Mouse (Mus musculus) liver, adult 2 months (tissue): ENCODE measurements at regions not wholly inside any gene's neighbourhood (a gene's known extent, or its start where the extent isn't known, plus 50 kb on each side); places are given as distances from the start of the nearest gene placed in this dataset.

ENCODE experiments used
- DNase-seq: peaks from one replicate; pipeline ENCODE4 v3.0.0-alpha.2; 2011; ENCODE audit warnings: low read depth, low spot score; ENCODE audit errors: extremely low read depth
- H3K27ac ChIP-seq: fragments of 200-500 bp; replicated peaks from 2 replicates; pipeline ENCODE4 v1.5.1; 2012; ENCODE audit warnings: low read depth, mild to moderate bottlenecking, control low read depth, inconsistent platforms, low read length; ENCODE audit not compliant: insufficient read depth
- H3K27me3 ChIP-seq: fragments of 200-500 bp; 2 replicates; pipeline ENCODE4 v1.6.1; 2012; ENCODE audit warnings: mild to moderate bottlenecking, moderate library complexity, low read length, inconsistent platforms; ENCODE audit not compliant: control insufficient read depth, insufficient read depth
- H3K36me3 ChIP-seq: fragments of 200-500 bp; 2 replicates; pipeline ENCODE4 v1.6.1; 2012; ENCODE audit warnings: low read length, inconsistent platforms; ENCODE audit not compliant: control insufficient read depth, insufficient read depth
- H3K4me1 ChIP-seq: fragments of 200-500 bp; 2 replicates; pipeline ENCODE4 v1.6.1; 2011; ENCODE audit warnings: low read length; ENCODE audit not compliant: control insufficient read depth, insufficient read depth
- H3K4me3 ChIP-seq: fragments of 200-500 bp; 2 replicates; pipeline ENCODE4 v1.5.1; 2011; ENCODE audit warnings: low read depth, mild to moderate bottlenecking, control low read depth, low read length, moderate library complexity; ENCODE audit not compliant: insufficient read depth
- H3K79me2 ChIP-seq: fragments of 200-500 bp; 2 replicates; pipeline ENCODE4 v1.6.1; 2012; ENCODE audit warnings: inconsistent platforms, mild to moderate bottlenecking, low read length, moderate library complexity; ENCODE audit not compliant: control insufficient read depth, insufficient read depth
- H3K9ac ChIP-seq: fragments of 200-500 bp; 2 replicates; pipeline ENCODE4 v1.6.1; 2012; ENCODE audit warnings: low read depth, mild to moderate bottlenecking, control low read depth, inconsistent platforms, low read length
- CTCF ChIP-seq: fragments of 200-500 bp; IDR thresholded peaks from 2 replicates; pipeline ENCODE4 v1.5.1; 2011; ENCODE audit warnings: low read depth, low read length, control low read depth
- POLR2A ChIP-seq: fragments of 200-500 bp; IDR thresholded peaks from 2 replicates; pipeline ENCODE4 v1.6.1; 2011; ENCODE audit warnings: low read length, control low read depth; ENCODE audit not compliant: insufficient read depth; ENCODE audit errors: extremely low read depth
- WGBS: fragments of 180-500 bp; shearing (Covaris S2); methylation state at CpG from one replicate; pipeline ENCODE4 v1.1.7; 2018; 5-methylcytosine and 5-hydroxymethylcytosine counted together

DNA sequence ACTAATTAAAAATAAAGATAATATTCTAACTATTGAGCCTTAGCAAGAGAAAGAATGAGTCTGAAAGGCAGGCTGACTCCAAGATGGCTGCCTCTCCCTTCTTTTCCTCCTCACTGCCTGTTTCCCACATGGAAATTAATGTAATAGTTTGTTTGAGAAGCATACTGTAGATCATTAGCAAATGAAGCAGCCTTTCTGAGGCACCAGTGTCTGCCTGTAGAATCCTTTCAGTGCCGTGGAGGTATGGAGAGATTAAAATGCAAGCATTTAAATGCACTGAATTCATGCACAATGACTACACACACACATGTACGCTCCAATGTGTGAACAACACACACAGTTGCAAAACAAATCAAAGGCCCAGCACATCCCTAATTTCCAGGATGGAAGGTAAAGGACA lies 159.5 kb upstream of the Tmem161b start:
- WGBS = 82% methylated on average over 2 of the region's 2 CpGs
- no peaks in the 10 kb centered on the region for H3K27me3 ChIP-seq
- H3K4me3 ChIP-seq = no peak overlapping the region
- H3K36me3 ChIP-seq = no peaks in the 10 kb centered on the region
- H3K4me1 ChIP-seq = no peaks in the 10 kb centered on the region
- TF ChIP-seq CTCF = no peak
- no peak for TF ChIP-seq POLR2A
- no peaks in the 10 kb centered on the region for H3K79me2 ChIP-seq
- no peak overlapping the region for H3K27ac ChIP-seq
- H3K9ac ChIP-seq = no peak overlapping the region
- no peak for DNase-seq

DNA sequence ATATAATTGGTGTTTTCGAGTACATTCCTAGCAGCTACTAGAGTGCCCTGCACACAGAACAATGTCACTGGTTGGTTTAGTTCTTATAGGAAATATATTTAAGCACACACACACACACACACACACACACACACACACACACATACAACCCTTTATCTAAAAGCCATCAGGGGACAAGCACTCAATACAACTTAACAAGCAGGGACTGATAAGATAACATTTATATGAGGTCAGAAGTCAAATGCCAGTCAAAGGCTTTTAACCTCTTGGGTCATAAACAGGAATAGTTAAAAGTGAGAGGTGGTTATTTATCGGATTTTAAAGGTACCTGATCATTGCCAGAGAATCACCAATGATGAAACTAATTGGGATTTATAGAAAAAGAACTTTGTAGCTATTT lies 158.7 kb upstream of the Tmem161b start:
- 37% methylated on average over 2 of the region's 2 CpGs for WGBS
- no peaks in the 10 kb centered on the region for H3K4me1 ChIP-seq
- no peaks in the 10 kb centered on the region for H3K36me3 ChIP-seq
- no peaks in the 10 kb centered on the region for H3K79me2 ChIP-seq
- no peak overlapping the region for H3K4me3 ChIP-seq
- H3K27ac ChIP-seq = no peak overlapping the region
- no peaks in the 10 kb centered on the region for H3K27me3 ChIP-seq
- DNase-seq = no peak
- TF ChIP-seq CTCF (no peak), POLR2A (no peak)
- no peak overlapping the region for H3K9ac ChIP-seq

DNA sequence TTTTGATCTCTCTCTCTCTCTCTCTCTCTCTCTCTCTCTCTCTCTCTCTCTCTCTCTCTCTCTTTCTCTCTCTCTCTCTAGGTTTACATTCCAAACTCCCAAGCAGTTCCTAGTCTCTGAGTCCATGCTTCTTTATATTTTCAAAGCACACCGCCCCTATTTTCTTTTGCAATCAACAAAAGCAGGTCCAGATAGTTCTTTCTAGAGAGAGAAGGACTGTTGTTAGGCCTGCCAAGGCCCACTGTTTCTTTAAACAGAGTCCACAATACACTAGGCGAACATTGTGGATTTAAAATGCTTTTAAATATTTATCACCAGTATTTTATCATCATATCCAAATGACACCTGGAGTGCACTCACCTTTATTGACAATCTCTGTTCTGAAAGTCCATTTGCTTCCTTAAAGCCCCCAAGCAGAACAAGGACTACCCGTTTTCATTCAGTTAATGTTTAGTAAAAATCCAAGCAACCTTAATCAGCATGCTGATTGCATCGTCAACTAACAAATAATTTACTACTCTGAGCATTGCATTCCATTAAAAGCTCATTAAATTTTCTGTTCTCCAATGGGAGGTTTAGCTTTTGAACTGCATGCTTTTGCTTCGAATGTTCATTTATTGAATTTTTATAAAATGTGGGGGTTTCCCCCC lies 157.7 kb upstream of the Tmem161b start:
- TF ChIP-seq POLR2A (no peak), CTCF (no peak)
- H3K79me2 ChIP-seq = no peaks in the 10 kb centered on the region
- no peaks in the 10 kb centered on the region for H3K4me1 ChIP-seq
- H3K4me3 ChIP-seq = no peak overlapping the region
- no peaks in the 10 kb centered on the region for H3K36me3 ChIP-seq
- no peaks in the 10 kb centered on the region for H3K27me3 ChIP-seq
- no peak for DNase-seq
- 46% methylated on average over 5 of the region's 5 CpGs for WGBS
- no peak overlapping the region for H3K9ac ChIP-seq
- no peak overlapping the region for H3K27ac ChIP-seq

DNA sequence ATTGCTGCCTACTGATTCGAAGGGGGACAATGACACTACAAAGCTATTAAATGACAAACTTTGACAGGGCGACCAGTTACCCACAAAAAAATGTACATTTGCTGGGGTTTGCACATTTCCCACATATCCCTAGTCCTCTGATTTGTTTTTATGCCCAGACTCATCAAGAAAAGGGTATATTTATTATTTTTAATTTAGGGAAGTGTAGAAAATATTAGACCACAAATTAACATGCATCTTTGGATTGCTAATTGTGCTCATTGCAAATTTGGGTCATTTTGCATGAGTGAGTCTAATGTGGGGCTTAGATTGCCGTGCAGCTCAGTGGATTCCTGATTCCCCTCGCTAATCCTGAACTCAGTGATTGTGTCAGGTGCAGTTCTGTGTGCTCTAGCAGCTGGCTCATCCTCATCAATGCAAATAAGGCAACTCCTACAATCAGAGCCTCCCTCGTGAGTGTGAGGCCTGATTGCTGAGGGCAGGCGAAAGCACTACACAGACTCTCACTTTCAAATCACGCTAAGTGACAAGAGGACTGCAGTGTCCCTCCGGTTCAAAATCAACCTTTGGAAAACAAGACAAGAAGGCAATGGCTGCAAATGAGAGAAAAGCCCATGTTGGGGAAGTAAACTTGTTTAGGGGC lies 156.7 kb upstream of the Tmem161b start:
- no peak overlapping the region for H3K4me3 ChIP-seq
- H3K27me3 ChIP-seq = no peaks in the 10 kb centered on the region
- DNase-seq = no peak
- no peak overlapping the region for H3K9ac ChIP-seq
- H3K79me2 ChIP-seq = no peaks in the 10 kb centered on the region
- no peaks in the 10 kb centered on the region for H3K4me1 ChIP-seq
- no peak for TF ChIP-seq POLR2A
- TF ChIP-seq CTCF = no peak
- no peak overlapping the region for H3K27ac ChIP-seq
- no peaks in the 10 kb centered on the region for H3K36me3 ChIP-seq
- WGBS = 41% methylated on average over 8 of the region's 8 CpGs

DNA sequence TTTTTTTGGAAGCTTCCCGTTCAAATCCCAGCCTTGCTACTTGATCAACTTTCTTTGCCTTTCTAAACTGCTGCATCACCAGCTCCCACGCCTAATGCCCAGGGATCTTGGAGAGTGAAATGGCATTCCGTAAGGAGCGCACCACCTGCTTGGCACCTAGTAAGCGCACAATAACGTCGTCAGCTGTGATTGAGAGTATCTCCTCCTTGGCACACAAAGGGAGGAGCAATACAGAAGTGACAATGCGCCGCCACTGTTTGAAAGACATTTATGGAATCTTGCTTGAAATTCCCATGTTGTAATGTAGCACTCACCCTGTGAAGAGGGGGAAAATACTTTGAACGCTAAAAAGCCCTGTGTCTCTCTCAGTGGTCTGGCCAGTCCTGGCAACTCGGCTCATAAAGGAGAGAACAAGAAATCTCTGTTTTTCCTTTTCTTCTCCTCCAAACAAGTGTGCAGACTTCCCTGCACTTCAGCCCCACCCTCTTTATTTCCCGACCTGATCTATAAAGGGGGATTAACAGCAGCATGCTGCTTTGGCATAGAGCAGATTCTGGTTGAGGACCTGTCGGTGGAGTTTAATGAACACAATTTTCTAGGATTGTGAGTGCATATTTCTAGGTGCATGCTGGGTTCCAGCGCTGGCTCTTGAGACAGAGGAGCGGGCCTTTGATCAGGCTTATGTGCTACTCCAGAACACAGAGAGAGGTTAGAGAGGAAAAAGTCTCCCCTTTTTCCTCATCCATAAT lies 155.7 kb upstream of the Tmem161b start:
- no peak for DNase-seq
- no peak overlapping the region for H3K9ac ChIP-seq
- no peak for TF ChIP-seq POLR2A
- no peak for TF ChIP-seq CTCF
- 54% methylated on average over 15 of the region's 15 CpGs for WGBS
- H3K79me2 ChIP-seq = no peaks in the 10 kb centered on the region
- no peaks in the 10 kb centered on the region for H3K36me3 ChIP-seq
- no peaks in the 10 kb centered on the region for H3K27me3 ChIP-seq
- H3K4me3 ChIP-seq = no peak overlapping the region
- H3K27ac ChIP-seq = no peak overlapping the region
- H3K4me1 ChIP-seq = no peaks in the 10 kb centered on the region
